Mouse (Mus musculus) lung, postnatal 25 days (tissue): Measurements from ENCODE around the gene Rps18.

Experiments used
- DNase-seq: peaks from one replicate; pipeline ENCODE4 v3.0.0; 2022; ENCODE audit warnings: low spot score

The Rps18 gene

GRCm38 (mm10) chr17:33920282-33921097 lies 35.3 kb downstream of the Rps18 start:
- peak; percentile 89 for DNase-seq

DNA sequence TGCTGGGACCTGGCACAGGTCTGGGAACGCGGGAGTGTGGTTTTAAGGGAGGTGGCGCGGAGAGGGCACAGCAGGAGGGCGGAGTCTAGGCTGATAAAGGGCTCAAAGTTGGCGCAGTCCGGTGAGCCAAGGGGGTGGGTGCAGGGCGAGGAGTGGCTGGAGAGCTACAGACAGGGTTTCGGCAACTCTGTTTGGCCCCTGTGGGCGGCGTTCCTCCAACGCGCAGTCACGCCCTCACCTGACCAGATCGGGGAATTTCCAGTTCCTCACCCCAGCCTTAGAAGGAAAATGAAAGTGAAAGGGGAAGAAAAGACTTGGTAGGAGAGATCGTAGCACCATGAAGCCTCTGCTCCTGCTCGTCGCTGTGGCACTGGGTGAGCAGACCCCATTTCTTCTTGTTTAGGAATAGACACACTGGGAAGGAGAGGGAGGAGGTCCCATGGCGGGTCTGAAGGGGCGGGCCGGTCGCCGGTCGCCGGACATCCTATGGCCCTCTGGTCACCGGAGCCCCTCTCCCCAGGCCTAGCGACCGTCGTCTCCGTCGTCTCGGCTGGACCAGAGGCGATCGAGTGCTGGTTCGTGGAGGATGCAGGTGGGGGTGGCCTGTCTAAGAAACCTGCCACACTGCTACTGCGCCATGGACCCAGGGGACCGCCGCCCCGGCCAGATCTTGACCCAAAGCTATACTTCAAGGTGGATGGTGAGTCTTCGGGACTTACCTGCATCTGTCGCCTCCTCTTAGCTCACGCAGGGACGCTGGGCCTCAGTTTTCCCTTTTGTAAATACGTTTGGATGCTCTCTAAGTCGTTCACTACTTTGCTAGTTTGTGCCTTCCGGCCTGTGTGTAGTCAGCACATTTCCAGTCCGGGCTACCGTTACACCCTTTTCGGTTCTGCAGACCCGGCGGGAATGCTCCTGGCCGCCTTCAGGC lies 36.2 kb downstream of the Rps18 start:
- DNase-seq, result peak; percentile 96

GRCm38 (mm10) chr17:33918293-33919203 lies 37.3 kb downstream of the Rps18 start:
- no peak for DNase-seq

DNA sequence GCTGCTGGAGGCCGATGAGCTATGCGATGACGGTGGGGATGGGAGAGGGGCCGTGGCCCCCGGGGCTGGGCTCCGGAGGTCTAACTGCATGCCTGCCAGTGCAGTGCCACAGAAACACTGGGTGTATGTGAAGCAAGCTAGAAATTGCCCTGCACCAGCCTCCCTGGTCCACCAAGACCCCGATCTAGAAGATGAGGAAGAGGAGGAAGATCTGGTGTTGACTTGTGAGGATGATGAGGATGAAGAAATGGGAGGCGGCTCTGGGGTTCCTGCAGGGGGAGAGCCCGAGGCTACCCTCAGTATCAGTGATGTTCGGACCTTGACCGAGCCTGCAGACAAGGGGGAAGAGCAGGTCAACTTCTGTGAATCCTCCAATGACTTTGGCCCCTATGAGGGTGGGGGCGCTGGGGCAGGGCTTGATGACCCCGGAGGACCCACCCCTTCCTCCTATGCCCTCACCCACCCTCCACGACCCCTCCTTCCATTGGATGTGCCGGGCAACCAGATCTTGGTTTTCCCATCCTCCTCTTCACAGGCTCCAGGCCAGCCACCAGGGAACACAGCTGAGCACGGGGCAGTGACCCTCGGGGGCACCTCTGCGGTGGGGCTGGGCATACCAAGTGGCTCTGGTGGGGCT lies 38.0 kb downstream of the Rps18 start:
- DNase-seq, result no peak

DNA sequence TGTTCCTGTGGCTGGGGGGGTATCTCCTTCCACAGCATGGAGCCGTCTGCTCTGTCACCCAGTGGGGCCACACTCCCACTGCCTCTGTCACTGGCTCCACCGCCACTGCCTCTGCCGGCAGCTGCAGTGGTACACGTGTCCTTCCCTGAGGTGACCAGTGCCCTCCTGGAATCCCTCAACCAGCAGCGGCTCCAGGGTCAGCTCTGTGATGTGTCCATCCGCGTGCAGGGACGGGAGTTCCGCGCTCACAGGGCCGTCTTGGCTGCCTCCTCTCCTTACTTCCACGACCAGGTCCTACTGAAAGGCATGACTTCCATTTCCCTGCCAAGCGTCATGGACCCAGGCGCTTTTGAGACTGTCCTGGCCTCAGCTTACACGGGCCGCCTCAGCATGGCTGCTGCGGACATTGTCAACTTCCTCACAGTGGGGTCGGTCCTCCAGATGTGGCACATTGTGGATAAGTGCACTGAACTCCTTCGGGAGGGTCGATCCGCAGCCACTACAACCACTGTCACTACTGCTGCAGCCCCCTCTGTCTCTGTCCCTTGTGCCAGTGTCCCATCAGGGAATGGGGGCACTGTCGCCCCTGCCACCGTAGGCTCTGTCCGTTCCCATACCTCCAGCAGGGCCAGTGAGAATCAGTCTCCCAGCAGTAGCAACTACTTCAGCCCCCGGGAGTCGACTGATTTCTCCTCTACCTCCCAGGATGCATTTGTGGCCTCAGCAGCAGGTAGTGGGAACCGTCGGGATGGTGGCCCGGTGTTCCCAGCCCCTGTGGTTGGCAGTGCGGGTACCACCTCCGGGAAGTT lies 38.8 kb downstream of the Rps18 start:
- no peak for DNase-seq

GRCm38 (mm10) chr17:33916294-33916693 lies 39.5 kb downstream of the Rps18 start:
- DNase-seq, result no peak

DNA sequence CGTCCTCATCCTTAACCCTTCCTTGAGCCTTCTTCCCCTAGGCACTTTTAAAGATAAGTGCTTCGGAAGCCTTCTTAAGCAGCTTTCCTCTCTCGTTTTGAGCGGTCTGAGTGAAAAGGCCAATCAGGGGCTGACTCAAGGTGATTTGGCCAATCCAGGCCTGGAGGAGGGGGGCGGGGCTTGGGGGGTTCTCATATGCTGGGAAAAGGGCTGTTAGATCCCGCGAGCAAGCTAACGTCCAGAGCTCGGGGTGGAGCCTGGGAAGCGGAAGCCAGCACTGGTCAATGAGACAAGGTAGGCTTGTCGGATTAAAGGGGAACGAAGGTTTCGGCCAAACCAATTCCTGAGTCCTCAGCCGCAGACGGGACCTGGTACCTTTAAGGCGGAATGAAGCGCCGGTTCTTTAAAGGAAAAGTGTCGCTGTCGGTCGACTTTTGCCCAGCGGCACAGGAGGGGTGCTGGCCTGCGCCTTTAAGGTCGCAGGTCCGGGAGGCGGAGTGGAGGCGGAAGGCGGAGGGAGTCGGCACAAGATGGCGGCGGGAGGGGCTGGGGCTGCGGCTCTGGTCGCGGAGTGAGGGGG lies 40.0 kb downstream of the Rps18 start, which contains the start of the genes Tapbp and Zbtb22:
TSS of gene Tapbp (plus strand) at position 229 of the 580 bp plus-strand sequence.
TSS of gene Zbtb22 (plus strand) at position 234 of the 580 bp plus-strand sequence.
- peak; percentile 99 for DNase-seq

GRCm38 (mm10) chr17:33914969-33915391 lies 40.8 kb downstream of the Rps18 start:
- DNase-seq, result no peak

GRCm38 (mm10) chr17:33913905-33914304 lies 41.9 kb downstream of the Rps18 start:
- DNase-seq, result no peak

DNA sequence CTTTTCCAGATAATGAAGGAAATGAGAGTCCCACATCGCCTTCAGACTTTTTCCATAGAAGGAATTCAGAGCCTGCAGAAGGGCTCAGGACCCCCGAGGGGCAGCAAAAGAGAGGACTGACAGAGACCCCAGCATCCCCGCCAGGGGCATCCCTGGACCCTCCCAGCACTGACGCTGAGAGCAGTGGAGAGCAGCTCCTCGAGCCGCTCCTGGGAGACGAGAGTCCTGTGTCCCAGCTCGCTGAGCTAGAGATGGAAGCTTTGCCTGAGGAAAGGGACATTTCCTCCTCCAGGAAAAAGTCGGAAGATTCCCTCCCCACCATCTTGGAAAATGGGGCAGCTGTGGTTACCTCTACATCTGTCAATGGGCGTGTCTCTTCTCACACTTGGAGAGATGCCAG lies 42.5 kb downstream of the Rps18 start:
- DNase-seq, result no peak

GRCm38 (mm10) chr17:33911813-33912414 lies 43.9 kb downstream of the Rps18 start:
- DNase-seq, result no peak

DNA sequence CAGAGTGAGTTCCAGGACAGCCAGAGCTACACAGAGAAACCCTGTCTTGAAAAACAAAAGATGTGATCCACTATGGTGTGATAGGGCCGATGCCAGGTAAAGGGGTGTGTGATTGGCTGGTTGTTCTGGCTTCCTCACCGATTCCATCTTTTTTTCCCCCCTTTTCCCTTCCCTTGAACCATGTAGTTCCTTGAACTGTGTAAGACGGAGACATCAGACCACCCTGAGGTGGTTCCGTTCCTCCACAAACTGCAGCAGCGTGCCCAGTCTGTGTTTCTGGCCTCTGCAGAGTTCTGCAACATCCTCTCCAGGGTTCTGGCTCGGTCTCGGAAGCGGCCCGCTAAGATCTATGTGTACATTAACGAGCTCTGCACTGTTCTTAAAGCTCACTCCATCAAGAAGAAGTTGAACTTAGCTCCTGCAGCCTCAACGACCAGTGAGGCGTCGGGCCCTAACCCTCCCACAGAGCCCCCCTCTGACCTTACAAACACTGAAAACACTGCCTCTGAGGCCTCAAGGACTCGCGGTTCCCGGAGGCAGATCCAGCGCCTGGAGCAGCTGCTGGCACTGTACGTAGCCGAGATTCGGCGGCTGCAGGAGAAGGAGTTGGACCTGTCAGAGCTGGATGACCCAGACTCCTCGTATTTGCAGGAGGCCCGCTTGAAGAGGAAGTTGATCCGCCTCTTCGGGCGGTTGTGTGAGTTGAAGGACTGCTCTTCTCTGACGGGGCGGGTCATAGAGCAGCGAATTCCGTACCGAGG lies 44.6 kb downstream of the Rps18 start:
- no peak for DNase-seq

DNA sequence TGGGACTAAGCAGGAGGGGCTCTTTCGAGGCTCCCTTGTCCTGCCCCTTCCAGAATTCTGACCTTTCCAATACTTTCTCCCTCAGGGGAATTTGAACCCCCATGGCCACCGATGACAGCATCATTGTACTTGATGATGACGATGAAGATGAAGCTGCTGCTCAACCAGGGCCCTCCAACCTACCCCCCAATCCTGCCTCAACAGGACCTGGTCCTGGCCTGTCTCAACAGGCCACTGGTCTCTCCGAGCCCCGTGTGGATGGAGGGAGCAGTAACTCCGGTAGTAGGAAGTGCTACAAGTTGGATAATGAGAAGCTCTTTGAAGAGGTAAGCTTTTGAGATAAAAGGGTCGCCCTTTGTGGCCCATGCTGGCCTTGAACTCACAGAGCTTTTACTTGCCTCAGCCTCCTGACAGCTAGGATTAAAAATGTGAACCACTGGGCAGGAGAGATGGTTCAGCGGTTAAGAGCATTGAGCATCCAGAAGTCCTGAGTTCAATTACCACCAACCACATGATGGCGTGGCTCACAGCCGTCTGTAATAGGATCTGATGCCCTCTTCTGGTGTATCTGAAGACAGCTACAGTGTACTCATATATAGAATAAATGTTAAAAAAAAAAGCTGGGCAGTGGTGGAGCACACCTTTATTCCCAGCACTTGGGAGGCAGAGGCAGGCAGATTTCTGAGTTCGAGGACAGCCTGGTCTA lies 45.3 kb downstream of the Rps18 start:
- DNase-seq, result no peak

- DNase-seq, result peak; percentile 72
Observed at GRCm38 (mm10) chr17:33909869-33910250, 45.9 kb downstream of the Rps18 start.

- DNase-seq, result peak; percentile 98
Observed at GRCm38 (mm10) chr17:33909077-33909868, 46.5 kb downstream of the Rps18 start, which contains the start of gene Daxx. TSS of gene Daxx (plus strand) at chr17:33909414.

DNA sequence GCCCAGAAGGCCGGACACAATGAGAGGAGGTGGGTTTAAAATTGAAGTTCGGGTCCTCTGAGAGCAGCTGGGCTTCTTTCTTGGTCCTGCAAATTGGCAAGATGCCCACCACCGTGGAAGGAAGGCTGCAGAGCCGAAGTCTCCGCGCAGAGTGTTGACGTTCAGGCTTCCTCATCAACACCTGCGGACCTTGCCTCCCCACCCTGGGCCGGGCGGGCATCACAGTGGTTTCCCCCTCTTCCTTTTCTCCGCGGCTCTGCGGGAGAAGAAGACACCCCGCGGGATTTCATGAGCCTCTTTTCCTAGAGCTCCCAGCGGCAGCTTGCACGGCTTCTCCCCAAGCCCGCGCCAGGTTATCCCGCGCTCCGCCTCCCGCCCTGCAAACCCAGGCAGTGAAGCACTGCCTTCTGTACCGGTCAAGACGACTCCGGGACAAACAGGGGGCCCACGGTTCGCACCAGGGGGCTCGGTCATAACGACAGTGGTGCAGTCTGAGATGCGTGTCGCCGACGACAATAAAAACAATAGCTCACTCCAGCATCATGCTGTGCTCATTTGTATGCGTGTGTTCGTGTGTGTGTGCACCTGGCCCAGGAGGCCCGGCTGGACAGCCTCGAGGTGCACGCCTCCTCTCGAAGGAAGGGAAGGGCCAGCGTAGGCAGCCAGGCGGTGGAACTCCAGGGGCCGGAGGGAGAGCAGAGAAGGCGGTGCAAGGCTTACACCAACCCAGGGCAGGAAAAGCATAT lies 47.3 kb downstream of the Rps18 start:
- DNase-seq, result peak; percentile 32
